Mouse (Mus musculus) liver, embryonic 16.5 days (tissue): ENCODE measurements at regions not wholly inside any gene's neighbourhood (a gene's known extent, or its start where the extent isn't known, plus 50 kb on each side); places are given as distances from the start of the nearest gene placed in this dataset.

Source experiments
- ATAC-seq: fragments of 200-750 bp; cut with Nextera tagmentation; 2 replicates; pipeline ENCODE4 v1.8.0; 2017; ENCODE audit warnings: low read depth, mild to moderate bottlenecking, moderate number of reproducible peaks, moderate library complexity
- H3K27ac ChIP-seq: fragments of 300-500 bp; sonication (generic); 2 replicates; pipeline ENCODE4 v1.5.1; 2014; ENCODE audit warnings: mild to moderate bottlenecking, low read length
- H3K27me3 ChIP-seq: fragments of 300-500 bp; sonication (generic); 2 replicates; pipeline ENCODE4 v1.6.1; 2014; ENCODE audit warnings: low read depth, low read length, mixed read lengths; ENCODE audit not compliant: control insufficient read depth, insufficient read depth
- H3K36me3 ChIP-seq: fragments of 300-500 bp; sonication (generic); 2 replicates; pipeline ENCODE4 v1.6.1; 2014; ENCODE audit warnings: mild to moderate bottlenecking; ENCODE audit not compliant: control insufficient read depth, insufficient read depth
- H3K4me1 ChIP-seq: fragments of 300-500 bp; sonication (generic); 2 replicates; pipeline ENCODE4 v1.6.1; 2014; ENCODE audit warnings: low read depth, low read length, mixed read lengths; ENCODE audit not compliant: control insufficient read depth
- H3K4me2 ChIP-seq: fragments of 300-500 bp; sonication (generic); 2 replicates; pipeline ENCODE4 v1.6.1; 2014; ENCODE audit warnings: low read depth, low read length, mixed read lengths
- H3K4me3 ChIP-seq: fragments of 300-500 bp; sonication (generic); 2 replicates; pipeline ENCODE4 v1.5.1; 2014; ENCODE audit warnings: low read depth, mild to moderate bottlenecking, low read length
- H3K9ac ChIP-seq: fragments of 300-500 bp; sonication (generic); 2 replicates; pipeline ENCODE4 v1.6.1; 2014; ENCODE audit warnings: low read depth, low read length
- H3K9me3 ChIP-seq: fragments of 300-500 bp; sonication (generic); replicated peaks from 2 replicates; pipeline ENCODE4 v1.6.1; 2016; ENCODE audit warnings: low read length; ENCODE audit not compliant: control insufficient read depth
- WGBS: fragments of 180-500 bp; shearing (Covaris S2); extraction: QIAGEN DNeasy Blood & Tissue Kit; methylation state at CpG from one replicate; pipeline ENCODE4 v1.1.7; 2014; ENCODE audit not compliant: insufficient replicate concordance; 5-methylcytosine and 5-hydroxymethylcytosine counted together

DNA sequence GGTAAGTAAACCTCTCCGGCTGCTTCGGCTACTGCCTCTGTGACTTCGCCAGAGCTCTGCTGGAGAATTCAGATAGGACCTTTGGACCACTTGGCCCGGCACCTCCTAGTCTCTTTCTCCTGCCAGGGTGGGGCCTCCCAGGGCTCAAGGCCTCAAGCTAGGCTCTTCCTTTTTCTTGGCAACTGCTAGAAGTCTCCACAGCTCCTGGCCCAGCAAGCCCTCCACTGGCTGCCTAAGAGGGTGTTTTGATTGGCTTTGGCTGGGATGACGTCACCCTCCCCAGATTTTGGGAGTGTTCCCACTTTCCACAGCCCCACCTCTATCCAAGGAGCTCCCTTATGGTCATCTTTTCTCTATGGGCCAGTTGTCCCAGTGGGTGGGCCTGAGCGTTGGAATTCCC, 949.4 kb downstream of the 4930447A16Rik start:
- ATAC-seq: no peak
- H3K4me1 ChIP-seq: peaks cover 4% of the 10 kb centered on the region
- H3K36me3 ChIP-seq: no peaks in the 10 kb centered on the region
- H3K27me3 ChIP-seq: no peaks in the 10 kb centered on the region
- no peak overlapping the region for H3K4me2 ChIP-seq
- 69% methylated on average over 6 of the region's 6 CpGs for WGBS
- H3K4me3 ChIP-seq: no peak overlapping the region
- H3K9ac ChIP-seq: no peak overlapping the region
- H3K9me3 ChIP-seq: no peaks in the 10 kb centered on the region
- H3K27ac ChIP-seq: no peak overlapping the region

GRCm38 (mm10) chr15:38378106-38378505, 952.8 kb downstream of the 4930447A16Rik start:
- Histone ChIP-seq H3K4me2 (no peak overlapping the region), H3K27me3 (no peaks in the 10 kb centered on the region), H3K36me3 (no peaks in the 10 kb centered on the region), H3K4me3 (no peak overlapping the region), H3K4me1 (peaks cover 4% of the 10 kb centered on the region), H3K27ac (no peak overlapping the region), H3K9me3 (no peaks in the 10 kb centered on the region), H3K9ac (no peak overlapping the region)
- no peak for ATAC-seq
- WGBS: 54% methylated on average over 8 of the region's 8 CpGs

GRCm38 (mm10) chr15:38387617-38388016, 962.3 kb downstream of the 4930447A16Rik start:
- Histone ChIP-seq H3K4me3 (no peak overlapping the region), H3K9ac (no peak overlapping the region), H3K36me3 (no peaks in the 10 kb centered on the region), H3K4me1 (peaks cover 16% of the 10 kb centered on the region), H3K27ac (no peak overlapping the region), H3K9me3 (no peaks in the 10 kb centered on the region), H3K4me2 (no peak overlapping the region), H3K27me3 (no peaks in the 10 kb centered on the region)
- 49% methylated on average over 7 of the region's 7 CpGs for WGBS
- no peak for ATAC-seq

- no peak overlapping the region for H3K9ac ChIP-seq
- H3K27me3 ChIP-seq: no peaks in the 10 kb centered on the region
- no peak overlapping the region for H3K4me3 ChIP-seq
- ATAC-seq: no peak
- no peaks in the 10 kb centered on the region for H3K36me3 ChIP-seq
- no peak overlapping the region for H3K4me2 ChIP-seq
- WGBS: 69% methylated on average over 7 of the region's 7 CpGs
- H3K27ac ChIP-seq: no peak overlapping the region
- no peaks in the 10 kb centered on the region for H3K9me3 ChIP-seq
- H3K4me1 ChIP-seq: peaks cover 16% of the 10 kb centered on the region
Observed at GRCm38 (mm10) chr15:38388436-38388835, 963.1 kb downstream of the 4930447A16Rik start.

- H3K27ac ChIP-seq: no peak overlapping the region
- no peak overlapping the region for H3K4me3 ChIP-seq
- no peak for ATAC-seq
- H3K4me2 ChIP-seq: no peak overlapping the region
- H3K9me3 ChIP-seq: no peaks in the 10 kb centered on the region
- WGBS: 67% methylated on average over 12 of the region's 12 CpGs
- H3K27me3 ChIP-seq: no peaks in the 10 kb centered on the region
- H3K9ac ChIP-seq: no peak overlapping the region
- no peaks in the 10 kb centered on the region; the same call in 1 of the 2 replicates for H3K4me1 ChIP-seq
- H3K36me3 ChIP-seq: no peaks in the 10 kb centered on the region
Observed at GRCm38 (mm10) chr15:38390450-38390849, 965.1 kb downstream of the 4930447A16Rik start.

DNA sequence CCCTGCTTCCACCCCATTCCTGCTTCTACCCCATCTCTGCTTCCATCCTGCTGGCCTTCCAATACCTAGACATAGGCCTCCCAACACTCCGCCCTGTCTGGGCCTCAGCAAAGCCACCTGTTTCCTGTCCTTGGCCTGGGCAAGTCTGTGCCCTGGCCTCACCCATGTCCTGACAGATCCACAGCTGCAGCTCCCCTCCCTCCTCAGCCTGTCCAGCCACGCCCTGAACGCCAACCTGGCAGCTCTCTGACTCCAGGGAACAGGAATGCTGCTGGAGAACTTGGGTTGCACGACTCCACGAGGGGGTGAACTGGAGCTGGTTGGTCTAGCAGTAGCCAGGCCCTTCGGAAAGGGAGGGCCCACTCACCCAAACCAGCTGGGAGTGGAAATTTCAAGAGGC, 966.1 kb downstream of the 4930447A16Rik start:
- H3K4me2 ChIP-seq: no peak overlapping the region
- no peaks in the 10 kb centered on the region; the same call in 1 of the 2 replicates for H3K4me1 ChIP-seq
- H3K27me3 ChIP-seq: no peaks in the 10 kb centered on the region
- no peaks in the 10 kb centered on the region for H3K9me3 ChIP-seq
- WGBS: 41% methylated on average over 6 of the region's 6 CpGs
- no peaks in the 10 kb centered on the region for H3K36me3 ChIP-seq
- peak; percentile 27; the same call in 1 of the 2 replicates for ATAC-seq
- no peak overlapping the region for H3K4me3 ChIP-seq
- no peak overlapping the region for H3K27ac ChIP-seq
- no peak overlapping the region for H3K9ac ChIP-seq

DNA sequence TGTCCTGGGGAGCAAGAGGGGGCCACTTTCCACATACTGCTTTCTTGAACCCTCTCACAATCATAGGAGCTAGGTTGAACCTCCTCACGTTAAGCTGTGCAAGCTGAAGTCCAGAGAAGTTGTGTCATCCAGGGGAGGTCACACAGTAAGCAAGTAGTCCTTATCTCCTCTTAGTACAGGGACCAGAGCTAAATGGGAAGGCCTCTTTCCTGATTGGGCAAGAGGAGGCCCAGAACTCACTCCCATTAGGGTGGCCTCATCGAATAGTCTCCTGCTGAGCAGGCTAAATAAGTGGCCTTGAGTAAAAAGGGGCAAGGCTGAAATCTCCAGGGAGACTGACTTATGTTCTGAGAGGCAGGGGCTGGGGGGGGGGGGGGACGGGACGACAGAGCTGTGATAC, 966.5 kb downstream of the 4930447A16Rik start:
- Histone ChIP-seq H3K4me1 (no peaks in the 10 kb centered on the region; the same call in 1 of the 2 replicates), H3K36me3 (no peaks in the 10 kb centered on the region), H3K4me2 (no peak overlapping the region), H3K27ac (no peak overlapping the region), H3K4me3 (no peak overlapping the region), H3K9me3 (no peaks in the 10 kb centered on the region), H3K9ac (no peak overlapping the region), H3K27me3 (no peaks in the 10 kb centered on the region)
- peak; percentile 53; the same call in 1 of the 2 replicates for ATAC-seq
- 9% methylated on average over 3 of the region's 4 CpGs for WGBS

- no peak overlapping the region for H3K4me3 ChIP-seq
- H3K27me3 ChIP-seq: no peaks in the 10 kb centered on the region
- no peaks in the 10 kb centered on the region; the same call in 1 of the 2 replicates for H3K4me1 ChIP-seq
- no peak overlapping the region for H3K27ac ChIP-seq
- ATAC-seq: no peak
- WGBS: 64% methylated on average over 5 of the region's 5 CpGs
- no peaks in the 10 kb centered on the region for H3K36me3 ChIP-seq
- H3K9me3 ChIP-seq: no peaks in the 10 kb centered on the region
- no peak overlapping the region for H3K9ac ChIP-seq
- H3K4me2 ChIP-seq: no peak overlapping the region
Observed at GRCm38 (mm10) chr15:38392441-38393149, 967.2 kb downstream of the 4930447A16Rik start.

GRCm38 (mm10) chr15:38398852-38399251, 973.5 kb downstream of the 4930447A16Rik start:
- no peak for ATAC-seq

More at GRCm38 (mm10) chr15:38398852-38399251, 973.5 kb downstream of the 4930447A16Rik start:
- Histone ChIP-seq H3K36me3 (no peaks in the 10 kb centered on the region), H3K9ac (no peak overlapping the region), H3K27me3 (no peaks in the 10 kb centered on the region), H3K4me2 (no peak overlapping the region), H3K9me3 (no peaks in the 10 kb centered on the region), H3K4me1 (peaks cover 4% of the 10 kb centered on the region; the same call in 1 of the 2 replicates), H3K27ac (no peak overlapping the region), H3K4me3 (no peak overlapping the region)
- WGBS: 69% methylated on average over 4 of the region's 4 CpGs
